Mouse (Mus musculus) stomach, embryonic 14.5 days (tissue): ENCODE results near the gene Hoxa6. TPM values are rescaled to one million over a fixed set of nuclear protein-coding genes. Genes with fewer than 3 reads are reported as not detected.

ENCODE experiments used
- ATAC-seq: fragments of 200-750 bp; cut with Nextera tagmentation; 2 replicates; pipeline ENCODE4 v1.8.0; 2017; ENCODE audit warnings: low read depth, moderate TSS enrichment; ENCODE audit not compliant: insufficient number of reproducible peaks, insufficient read depth, low FRiP score
- H3K27ac ChIP-seq: fragments of 300-500 bp; sonication (generic); 2 replicates; pipeline ENCODE4 v1.5.1; 2014; ENCODE audit warnings: mild to moderate bottlenecking, low read length, moderate library complexity, mixed read lengths
- H3K27me3 ChIP-seq: fragments of 300-500 bp; sonication (generic); 2 replicates; pipeline ENCODE4 v1.6.1; 2014; ENCODE audit warnings: low read length, control low read depth, mixed read lengths; ENCODE audit not compliant: control insufficient read depth, insufficient read depth
- H3K36me3 ChIP-seq: fragments of 300-500 bp; sonication (generic); 2 replicates; pipeline ENCODE4 v1.6.1; 2014; ENCODE audit warnings: mild to moderate bottlenecking, control low read depth, low read length, moderate library complexity, mixed read lengths; ENCODE audit not compliant: control insufficient read depth, insufficient read depth
- H3K4me1 ChIP-seq: fragments of 300-500 bp; sonication (generic); 2 replicates; pipeline ENCODE4 v1.6.1; 2014; ENCODE audit warnings: low read length, control low read depth, mixed read lengths; ENCODE audit not compliant: control insufficient read depth, insufficient read depth
- H3K4me2 ChIP-seq: fragments of 300-500 bp; sonication (generic); replicated peaks from 2 replicates; pipeline ENCODE4 v1.6.1; 2014; ENCODE audit warnings: low read depth, low read length, control low read depth
- H3K4me3 ChIP-seq: fragments of 300-500 bp; sonication (generic); 2 replicates; pipeline ENCODE4 v1.5.1; 2014; ENCODE audit warnings: low read depth, low read length, control low read depth
- H3K9ac ChIP-seq: fragments of 300-500 bp; sonication (generic); replicated peaks from 2 replicates; pipeline ENCODE4 v1.6.1; 2014; ENCODE audit warnings: low read depth, mild to moderate bottlenecking, control low read depth, low read length, moderate library complexity, mixed read lengths
- H3K9me3 ChIP-seq: fragments of 300-500 bp; sonication (generic); 2 replicates; pipeline ENCODE4 v1.6.1; 2016; ENCODE audit warnings: low read depth, low read length, control low read depth; ENCODE audit not compliant: control insufficient read depth
- WGBS: fragments of 180-500 bp; shearing (Covaris S2); extraction: QIAGEN DNeasy Blood & Tissue Kit; methylation state at CpG from one replicate; pipeline ENCODE4 v1.1.7; 2014; 5-methylcytosine and 5-hydroxymethylcytosine counted together
- polyA plus RNA-seq: library from polyadenylated mRNA; unstranded; fragments of >200 nt; fragmentation: Nextera tagmentation; extraction: Ambion mirVana; gene quantifications from 2 replicates; pipeline ENCODE4 v1.2.1, GENCODE M21; 2014

Gene Hoxa6
- polyA plus RNA-seq, 1 experiment from 2014 or later, result 3.4 TPM

- 8% methylated on average over 10 of the region's 10 CpGs for WGBS
- no peak for ATAC-seq
- H3K9me3 ChIP-seq, result no peaks in the 10 kb centered on the region
- H3K4me3 ChIP-seq, result no peak overlapping the region
- peaks cover 3% of the 10 kb centered on the region; the same call in 1 of the 2 replicates for H3K4me1 ChIP-seq
- no peak overlapping the region for H3K27ac ChIP-seq
- H3K4me2 ChIP-seq, result no peak overlapping the region
- H3K9ac ChIP-seq, result no peak overlapping the region
- peaks cover 71% of the 10 kb centered on the region for H3K27me3 ChIP-seq
- no peaks in the 10 kb centered on the region for H3K36me3 ChIP-seq
Observed at GRCm38 (mm10) chr6:52237346-52238154, 29.0 kb upstream of the Hoxa6 start.

GRCm38 (mm10) chr6:52236806-52237205 lies 28.3 kb upstream of the Hoxa6 start:
- 14% methylated on average over 3 of the region's 3 CpGs for WGBS
- Histone ChIP-seq H3K27me3 (peaks cover 73% of the 10 kb centered on the region), H3K27ac (no peak overlapping the region), H3K4me1 (peaks cover 3% of the 10 kb centered on the region; the same call in 1 of the 2 replicates), H3K36me3 (no peaks in the 10 kb centered on the region), H3K9ac (no peak overlapping the region), H3K4me3 (no peak overlapping the region), H3K9me3 (no peaks in the 10 kb centered on the region), H3K4me2 (no peak overlapping the region)
- ATAC-seq, result no peak

- no peak overlapping the region for H3K4me3 ChIP-seq
- peaks cover 68% of the 10 kb centered on the region for H3K27me3 ChIP-seq
- WGBS, result 18% methylated on average over 6 of the region's 6 CpGs
- H3K27ac ChIP-seq, result no peak overlapping the region
- no peak overlapping the region for H3K4me2 ChIP-seq
- ATAC-seq, result no peak
- H3K9me3 ChIP-seq, result no peaks in the 10 kb centered on the region
- H3K36me3 ChIP-seq, result no peaks in the 10 kb centered on the region
- no peak overlapping the region for H3K9ac ChIP-seq
- peaks cover 3% of the 10 kb centered on the region; the same call in 1 of the 2 replicates for H3K4me1 ChIP-seq
Observed at GRCm38 (mm10) chr6:52235866-52236265, 27.3 kb upstream of the Hoxa6 start.

- Histone ChIP-seq H3K4me3 (no peak overlapping the region), H3K36me3 (no peaks in the 10 kb centered on the region), H3K27me3 (peaks cover 64% of the 10 kb centered on the region), H3K4me1 (peaks cover 3% of the 10 kb centered on the region; the same call in 1 of the 2 replicates), H3K4me2 (no peak overlapping the region), H3K9me3 (no peaks in the 10 kb centered on the region), H3K27ac (no peak overlapping the region), H3K9ac (no peak overlapping the region)
- 31% methylated on average over 9 of the region's 9 CpGs for WGBS
- ATAC-seq, result no peak
Observed at GRCm38 (mm10) chr6:52235267-52235666, 26.7 kb upstream of the Hoxa6 start.

DNA sequence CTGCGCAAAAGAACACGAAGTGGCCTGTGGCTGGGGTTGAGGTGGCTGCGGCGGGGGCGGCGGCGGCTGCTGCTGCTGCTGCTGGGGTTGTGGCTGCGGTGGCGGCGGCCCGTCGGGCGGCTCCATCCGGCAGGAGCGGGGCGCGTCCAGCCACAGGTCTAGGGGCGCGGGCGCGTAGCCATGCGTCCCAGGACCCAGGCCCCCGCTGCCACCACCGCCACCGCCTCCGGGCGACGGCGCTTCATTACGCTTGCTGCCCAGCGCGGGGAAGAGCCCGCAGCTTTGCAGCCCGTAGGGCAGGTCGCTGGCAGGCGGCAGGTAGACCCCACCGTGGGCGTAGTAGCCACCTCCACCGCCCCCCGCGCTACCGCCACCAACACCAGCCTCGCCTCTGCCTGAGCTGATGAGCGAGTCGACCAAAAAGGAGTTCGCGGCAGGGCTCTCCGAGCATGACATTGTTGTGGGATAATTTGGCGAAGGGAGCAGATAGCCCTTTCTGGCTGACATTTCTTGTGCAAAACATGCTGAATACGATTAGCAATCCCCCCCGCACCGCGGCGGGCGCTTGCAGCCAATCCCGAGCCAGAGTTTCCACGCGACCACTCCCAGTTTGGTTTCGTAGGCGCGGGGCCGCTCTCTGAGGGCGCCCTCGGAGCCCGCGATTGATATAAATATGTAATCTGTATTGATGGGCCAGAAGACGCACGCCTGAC lies 26.1 kb upstream of the Hoxa6 start:
- peak overlapping the region; percentile 8; the same call in 1 of the 2 replicates for H3K4me3 ChIP-seq
- WGBS, result 1% methylated on average over 64 of the region's 68 CpGs
- ATAC-seq, result no peak
- H3K9me3 ChIP-seq, result no peaks in the 10 kb centered on the region
- H3K4me2 ChIP-seq, result no peak overlapping the region
- H3K9ac ChIP-seq, result no peak overlapping the region
- no peak overlapping the region for H3K27ac ChIP-seq
- no peaks in the 10 kb centered on the region for H3K36me3 ChIP-seq
- H3K4me1 ChIP-seq, result 0 out of 2 replicates have a peak, but pooled peaks cover 3% of the 10 kb centered on the region
- H3K27me3 ChIP-seq, result peaks cover 64% of the 10 kb centered on the region

- 0 out of 2 replicates have a peak, but pooled peaks cover 3% of the 10 kb centered on the region for H3K4me1 ChIP-seq
- no peaks in the 10 kb centered on the region for H3K36me3 ChIP-seq
- H3K9me3 ChIP-seq, result no peaks in the 10 kb centered on the region
- H3K4me3 ChIP-seq, result peak overlapping the region; percentile 8; the same call in 1 of the 2 replicates
- peaks cover 70% of the 10 kb centered on the region for H3K27me3 ChIP-seq
- H3K4me2 ChIP-seq, result no peak overlapping the region
- H3K27ac ChIP-seq, result no peak overlapping the region
- H3K9ac ChIP-seq, result no peak overlapping the region
- 2% methylated on average over 70 of the region's 70 CpGs for WGBS
- ATAC-seq, result no peak
Observed at GRCm38 (mm10) chr6:52233546-52234427, 25.3 kb upstream of the Hoxa6 start.

DNA sequence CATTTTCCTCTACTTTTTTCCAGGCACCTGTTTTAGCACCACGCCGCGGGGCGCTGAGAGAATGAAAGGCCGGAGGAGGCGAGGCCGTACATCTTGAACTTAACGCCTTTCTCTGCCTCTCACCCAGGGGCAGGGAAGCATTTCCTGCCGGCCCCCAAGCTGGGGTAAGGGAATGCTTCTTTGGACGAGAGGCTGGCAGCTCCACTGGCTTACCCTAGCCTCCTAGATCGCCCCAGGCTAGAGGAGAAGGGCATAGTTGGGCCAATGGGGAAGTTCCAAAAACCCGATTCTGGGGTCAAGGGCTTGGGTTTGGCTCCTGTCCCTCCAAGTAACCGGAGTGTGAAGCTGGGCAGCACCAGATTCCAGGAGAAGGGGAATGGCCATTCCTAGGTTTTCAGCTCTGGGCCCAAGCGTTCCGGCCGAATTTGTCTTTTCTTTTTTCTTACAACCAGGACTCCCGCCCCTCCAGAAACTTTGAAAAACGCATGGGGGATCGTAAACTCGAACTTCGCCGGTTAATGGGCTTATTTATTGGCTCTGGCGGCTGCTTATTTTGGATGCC lies 24.5 kb upstream of the Hoxa6 start:
- Histone ChIP-seq H3K9ac (no peak overlapping the region), H3K27ac (no peak overlapping the region), H3K4me1 (0 out of 2 replicates have a peak, but pooled peaks cover 3% of the 10 kb centered on the region), H3K36me3 (no peaks in the 10 kb centered on the region), H3K9me3 (no peaks in the 10 kb centered on the region), H3K4me2 (no peak overlapping the region), H3K27me3 (peaks cover 70% of the 10 kb centered on the region), H3K4me3 (0 out of 2 replicates have a peak overlapping the region, but pooled peaks have one; percentile 8)
- 2% methylated on average over 23 of the region's 23 CpGs for WGBS
- ATAC-seq, result no peak
